Mouse (Mus musculus): ENCODE measurements around the gene Pld5.

- no peak for TF ChIP-seq CTCF (IDR thresholded peaks at IDR 0.05; ENCODE audit: borderline replicate concordance, extremely low read depth, insufficient read depth, insufficient read length)
- TF ChIP-seq POLR2A (IDR thresholded peaks at IDR 0.05; ENCODE audit: borderline replicate concordance, extremely low read depth, insufficient read depth, insufficient read length, poor library complexity, severe bottlenecking) = no peak
Observed at GRCm38 (mm10) chr1:176024501-176024900, 250.6 kb downstream of the Pld5 start.

Measured in brain, embryonic 14.5 days (tissue).